Mouse (Mus musculus) T-cell, adult 2 months (primary cell): Measurements from ENCODE around the gene Lrba.

Experiments
- DNase-seq: peaks from one replicate; pipeline ENCODE4 v3.0.0; 2022; ENCODE audit warnings: low spot score

The Lrba gene

DNA sequence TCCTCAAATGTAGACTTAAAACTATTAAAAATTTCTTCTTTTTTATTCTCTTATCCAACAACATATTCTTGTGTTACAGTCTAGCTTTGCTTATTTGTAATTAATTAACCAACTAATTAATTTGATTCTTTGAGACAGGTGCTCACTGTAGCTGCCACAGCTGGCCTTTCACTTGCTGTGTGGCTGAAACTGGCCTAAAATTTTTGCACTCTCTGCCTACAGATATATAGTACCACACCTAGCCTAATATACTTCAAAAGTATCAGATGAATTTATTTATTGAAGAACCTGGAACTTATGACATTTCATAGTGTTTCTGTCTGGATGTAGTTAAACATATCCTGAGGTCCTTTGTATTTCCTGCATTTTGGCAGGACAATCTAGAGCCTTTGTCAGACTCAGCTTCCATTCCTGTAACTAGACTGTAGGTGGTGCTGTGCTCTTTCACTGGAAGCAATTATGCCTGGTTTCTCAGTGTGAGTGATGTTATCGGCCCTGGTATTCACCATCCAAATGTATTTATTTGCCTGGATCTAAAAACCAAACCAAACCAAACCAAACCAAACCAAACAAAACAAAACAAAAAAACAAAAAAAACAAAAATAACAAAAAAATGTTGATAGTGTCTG is 43.7 kb downstream of the Lrba start:
- no peak for DNase-seq

DNA sequence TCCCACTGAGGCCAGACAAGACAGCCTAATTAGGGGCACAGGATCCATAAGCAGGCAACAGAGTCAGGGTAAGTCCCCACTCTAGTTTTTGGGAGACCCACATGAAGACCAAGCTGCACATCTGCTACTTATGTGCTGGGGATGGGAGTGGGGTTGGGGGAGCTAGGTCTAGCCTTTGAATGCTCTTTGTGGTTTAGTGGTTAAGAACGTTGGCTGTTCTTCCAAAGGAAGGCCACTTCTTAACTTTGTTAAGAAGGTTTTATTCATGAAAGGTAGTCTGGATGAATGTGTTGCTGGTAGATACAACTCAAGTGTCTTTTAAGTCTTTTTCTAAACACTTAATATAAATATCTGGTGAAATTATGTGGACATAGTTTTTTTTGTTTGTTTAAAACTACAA is 51.2 kb downstream of the Lrba start:
- DNase-seq = no peak

DNA sequence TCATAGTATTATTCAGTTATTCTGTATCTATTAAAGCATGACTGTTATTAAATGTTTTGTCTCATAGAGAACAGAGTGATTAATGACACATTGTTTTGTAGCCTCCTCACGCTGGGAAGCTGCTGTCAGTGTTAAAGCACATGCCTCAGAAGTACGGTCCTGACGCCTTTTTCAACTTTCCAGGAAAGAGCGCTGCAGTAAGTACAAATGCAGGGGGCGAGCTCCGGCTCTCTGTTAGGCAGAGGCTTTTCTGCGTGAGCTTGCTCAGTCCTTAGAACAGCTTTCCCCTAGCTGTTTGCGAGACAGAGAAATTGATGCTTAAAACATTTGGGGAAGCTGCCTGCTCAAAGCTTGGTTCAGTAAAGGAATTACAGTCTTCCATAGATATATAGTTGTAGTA is 66.8 kb downstream of the Lrba start:
- no peak for DNase-seq

DNA sequence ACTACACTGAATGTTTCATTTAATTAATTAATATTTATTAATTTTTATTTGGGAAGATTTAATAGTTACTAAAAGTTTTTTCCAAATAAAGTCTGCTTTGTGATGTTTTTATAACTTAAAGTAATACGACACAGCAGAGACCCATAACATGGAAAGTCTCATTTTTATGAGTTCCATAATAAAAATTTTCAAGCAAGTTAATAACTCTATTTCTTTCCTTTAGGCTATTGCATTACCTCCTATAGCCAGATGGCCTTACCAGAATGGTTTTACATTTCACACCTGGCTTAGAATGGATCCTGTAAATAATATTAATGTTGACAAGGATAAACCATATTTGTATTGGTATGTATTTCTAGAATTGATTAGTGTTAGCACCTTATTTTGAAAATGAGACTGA is 70.4 kb downstream of the Lrba start:
- DNase-seq = no peak

DNA sequence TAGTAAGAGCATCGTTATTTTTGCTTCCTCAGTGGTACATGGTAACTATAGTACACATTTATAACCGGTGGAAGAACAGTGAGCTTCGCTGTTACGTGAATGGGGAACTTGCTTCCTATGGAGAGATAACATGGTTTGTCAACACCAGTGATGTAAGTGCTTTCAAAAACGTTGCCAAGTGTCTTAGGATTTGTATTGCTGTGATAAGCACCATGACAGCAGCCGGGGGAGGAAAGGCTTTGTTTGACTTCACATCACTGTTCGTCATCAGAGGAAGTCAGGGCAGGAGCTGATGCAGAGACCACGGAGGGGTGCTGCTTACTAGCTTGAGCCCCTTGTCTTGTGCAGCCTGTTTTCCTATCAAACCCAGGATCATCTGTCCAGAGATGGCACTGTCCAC is 71.7 kb downstream of the Lrba start:
- DNase-seq = no peak

DNA sequence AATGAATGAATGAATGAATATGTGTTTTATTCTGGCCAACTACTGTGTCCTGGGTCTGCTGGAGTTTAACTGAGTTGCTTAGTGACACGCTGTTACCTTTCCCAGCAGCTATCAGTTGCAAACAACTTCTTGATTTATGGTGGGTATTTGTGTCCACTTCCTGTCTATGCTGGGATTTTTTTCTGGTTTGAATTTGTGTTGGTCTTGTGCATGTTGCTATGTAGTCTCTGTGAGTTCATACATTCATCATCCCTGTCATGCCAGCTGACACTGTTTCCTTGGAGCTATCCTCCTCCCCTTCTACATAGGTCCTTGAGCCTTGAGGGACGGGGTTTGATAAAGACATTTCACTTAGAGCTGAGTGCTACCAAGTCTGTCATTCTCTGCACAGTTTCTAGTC is 84.4 kb downstream of the Lrba start:
- DNase-seq = no peak

DNA sequence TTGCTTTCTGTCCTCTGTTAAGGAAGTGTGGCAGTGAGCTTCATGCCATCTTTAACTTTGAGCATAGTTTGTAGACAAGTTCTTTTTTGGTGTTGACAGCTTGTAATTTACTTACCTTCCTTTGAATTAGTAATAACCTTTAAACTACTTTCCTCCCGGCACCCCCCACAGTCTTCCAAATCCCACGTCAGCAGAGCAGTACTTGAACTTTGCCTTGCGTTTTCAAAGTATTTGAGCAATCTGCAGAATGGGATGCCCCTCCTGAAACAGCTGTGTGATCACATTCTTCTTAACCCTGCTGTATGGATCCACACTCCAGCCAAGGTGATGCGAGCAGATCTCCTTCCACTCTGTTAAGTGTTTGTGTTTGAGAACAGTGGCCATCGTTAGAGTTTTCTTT is 85.7 kb downstream of the Lrba start:
- no peak for DNase-seq

DNA sequence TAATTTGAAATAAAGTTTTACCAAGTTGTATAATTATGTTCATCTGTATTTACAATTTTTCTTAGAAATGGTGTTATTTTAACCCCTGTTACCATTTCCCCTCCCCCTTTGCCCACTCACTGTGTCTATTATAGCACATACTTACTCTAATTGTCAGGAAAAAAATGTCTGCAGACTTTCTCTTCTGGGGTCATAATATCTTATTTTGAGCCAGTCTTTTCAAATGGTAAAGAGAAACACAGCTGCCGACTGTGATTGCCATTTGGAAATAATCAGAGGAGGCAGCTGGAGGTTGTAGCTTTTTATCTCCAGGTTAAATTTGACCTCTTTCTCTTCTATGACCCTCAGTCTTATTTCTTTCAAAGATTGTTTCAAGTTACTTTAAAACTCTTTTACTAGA is 86.9 kb downstream of the Lrba start:
- DNase-seq = no peak

DNA sequence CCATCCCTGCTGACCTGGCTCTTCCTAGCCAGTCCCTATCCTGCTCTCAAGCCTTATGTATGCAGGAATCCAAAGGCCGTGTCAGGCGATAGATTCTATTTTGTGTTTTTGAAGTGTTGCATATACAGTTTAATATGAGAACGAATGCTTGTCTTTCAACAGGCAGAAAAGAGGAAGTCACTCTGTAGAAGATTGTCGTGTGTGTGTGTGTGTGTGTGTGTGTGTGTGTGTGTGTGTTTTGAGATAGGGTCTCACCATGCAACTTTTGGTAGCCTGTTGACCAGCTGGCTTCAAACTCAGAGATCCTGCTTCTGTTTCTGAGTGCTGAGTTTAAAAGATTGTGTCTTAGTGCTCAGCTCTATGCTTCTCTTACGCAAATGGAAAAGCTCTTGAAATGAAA is 93.2 kb downstream of the Lrba start:
- no peak for DNase-seq

DNA sequence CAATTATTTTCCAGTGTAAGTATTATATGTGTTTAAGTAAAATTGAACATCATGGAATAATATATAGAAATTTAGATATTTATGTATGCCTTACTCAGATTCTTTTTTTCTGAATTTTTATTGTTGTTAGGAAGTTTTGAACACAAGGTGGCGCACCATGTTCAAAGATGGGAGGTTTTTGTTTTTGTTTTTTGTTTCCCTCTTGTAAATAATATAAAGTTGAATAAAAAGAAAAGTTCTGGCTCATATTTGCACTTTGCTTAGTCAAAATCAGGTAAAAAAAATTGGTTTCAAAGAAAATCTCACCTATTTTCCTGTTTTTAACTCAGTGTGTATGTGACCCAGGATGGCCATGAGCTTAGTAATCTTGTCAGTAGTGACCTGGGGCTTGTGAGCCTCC is 104.1 kb downstream of the Lrba start:
- no peak for DNase-seq

DNA sequence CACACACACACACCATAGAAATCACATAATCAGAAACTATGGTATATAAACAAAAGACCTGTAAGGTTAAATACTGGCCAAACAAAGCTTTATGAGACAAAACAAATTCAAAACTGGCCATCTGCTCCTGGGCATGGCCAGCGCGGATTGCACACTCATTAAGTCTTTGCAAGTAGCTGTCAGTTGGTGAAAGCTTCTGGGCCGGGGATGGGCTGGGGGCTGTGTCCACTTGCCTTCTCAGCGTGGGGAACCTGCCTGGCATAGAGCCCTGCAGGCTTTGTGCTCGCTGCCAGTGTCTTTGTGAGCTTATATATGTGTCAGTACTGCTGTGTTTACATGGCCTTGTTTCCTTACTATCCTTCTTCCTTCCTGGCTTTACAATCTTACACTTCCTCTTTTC is 118.8 kb downstream of the Lrba start:
- DNase-seq = no peak

DNA sequence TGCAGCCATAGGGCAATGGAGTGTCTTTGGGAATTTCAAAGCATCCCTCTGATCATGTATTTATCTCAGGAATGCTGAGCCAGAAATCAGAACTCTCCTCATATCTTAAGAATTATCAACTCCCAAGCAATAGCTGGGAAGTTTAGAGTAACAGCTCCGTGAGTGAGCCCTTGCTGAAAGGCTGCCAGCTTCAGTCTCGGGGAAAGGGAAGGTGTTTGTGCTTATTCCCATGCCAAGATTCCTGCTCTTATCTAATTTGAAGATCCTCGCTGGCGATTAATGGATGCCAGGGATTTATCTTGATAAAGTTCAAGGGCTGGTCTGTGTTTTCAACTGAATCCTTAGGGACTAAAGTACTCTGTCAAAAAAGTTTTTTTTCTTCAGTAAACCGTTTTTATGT is 138.0 kb downstream of the Lrba start:
- DNase-seq = no peak

DNA sequence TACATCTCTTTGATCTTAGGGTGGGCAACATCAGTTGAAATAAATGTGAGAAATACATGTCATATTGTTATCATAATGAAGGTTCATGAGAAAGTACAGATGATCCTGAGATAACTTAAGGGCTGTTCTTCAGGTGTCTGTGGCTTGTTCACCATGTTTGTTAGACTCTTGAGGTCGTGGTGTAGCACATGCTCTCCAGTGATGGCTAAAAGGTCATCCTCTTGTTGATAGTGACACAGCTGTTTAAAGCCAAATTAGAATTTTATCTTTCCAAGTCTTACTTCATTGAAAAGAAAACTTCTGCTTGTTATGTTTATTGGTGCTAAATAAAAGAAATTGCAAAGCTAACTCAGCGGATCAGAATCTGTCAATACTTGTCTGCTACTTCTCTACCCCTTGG is 147.0 kb downstream of the Lrba start:
- DNase-seq = no peak

DNA sequence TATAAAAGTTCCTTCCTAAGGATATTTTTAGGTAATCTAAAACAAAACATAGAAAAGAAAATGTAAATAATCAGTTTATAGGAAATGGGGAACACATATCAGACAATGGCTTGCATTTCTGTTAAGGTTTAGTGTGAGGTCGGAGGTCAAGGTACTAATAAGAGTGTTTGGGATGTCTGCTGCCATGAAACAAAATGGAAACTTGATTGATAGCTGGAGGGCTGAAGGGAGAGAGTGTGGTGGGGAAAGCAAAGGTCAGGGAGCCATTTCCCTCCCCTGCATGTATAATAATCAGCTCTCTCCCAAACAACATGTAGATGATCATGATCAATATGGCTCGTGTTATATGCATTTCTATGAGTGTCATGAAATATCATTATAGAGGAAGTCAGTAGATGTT is 150.8 kb downstream of the Lrba start:
- DNase-seq = no peak

DNA sequence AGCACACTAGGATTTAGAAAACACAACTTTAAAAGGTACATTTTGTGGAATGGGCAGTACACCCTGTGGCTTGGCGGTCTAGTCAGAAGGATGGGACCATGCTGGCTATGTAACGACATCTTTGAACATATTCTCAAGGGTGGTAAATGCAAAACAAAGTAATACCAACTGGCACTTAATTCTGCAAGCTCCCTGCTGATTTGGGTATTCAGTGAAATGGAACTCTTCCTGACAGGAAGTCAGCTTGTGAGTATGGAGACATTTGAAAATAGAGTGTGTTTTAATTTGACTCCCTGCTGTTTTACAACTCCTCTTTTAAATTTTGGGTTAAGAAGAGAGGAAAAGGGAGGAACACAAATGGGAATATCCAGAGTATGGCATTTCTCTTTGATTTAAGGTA is 158.1 kb downstream of the Lrba start:
- no peak for DNase-seq

DNA sequence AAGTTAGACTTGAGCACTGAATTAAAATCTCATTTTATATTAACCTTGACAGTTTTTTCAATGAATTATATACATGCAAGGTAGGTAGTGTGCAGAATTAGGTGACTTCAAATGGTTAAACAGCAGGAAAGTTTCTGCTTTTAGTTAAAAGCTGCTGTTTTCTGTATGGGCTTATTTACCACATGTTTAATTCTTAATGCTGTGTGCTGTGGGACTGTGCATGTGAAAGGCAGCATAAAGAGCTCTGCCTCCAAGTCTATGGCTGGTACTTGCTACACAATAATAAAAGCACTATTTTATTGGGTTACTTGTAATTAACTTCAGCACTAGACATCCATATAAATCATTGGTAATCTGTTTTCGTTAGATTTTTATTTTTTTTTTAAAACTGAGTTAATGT is 160.6 kb downstream of the Lrba start:
- no peak for DNase-seq

DNA sequence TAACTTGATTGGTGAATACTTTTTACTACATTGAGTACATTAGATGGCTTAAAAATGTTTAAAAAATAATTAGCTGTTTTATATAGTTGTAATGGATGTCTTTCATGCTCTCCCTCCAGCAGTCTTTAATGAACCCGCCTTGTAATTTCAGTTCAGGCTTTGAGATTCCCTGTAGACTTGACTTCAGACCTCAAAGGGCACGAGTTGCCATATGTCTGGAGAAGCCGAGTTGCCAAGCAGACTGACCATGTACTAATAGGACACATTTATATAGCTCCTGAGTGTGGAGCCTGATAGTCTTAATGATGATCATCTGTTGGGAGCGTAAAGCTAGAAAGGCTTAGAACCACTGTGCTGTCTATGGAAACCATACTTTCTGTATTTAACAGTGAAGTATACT is 161.8 kb downstream of the Lrba start:
- DNase-seq = no peak

DNA sequence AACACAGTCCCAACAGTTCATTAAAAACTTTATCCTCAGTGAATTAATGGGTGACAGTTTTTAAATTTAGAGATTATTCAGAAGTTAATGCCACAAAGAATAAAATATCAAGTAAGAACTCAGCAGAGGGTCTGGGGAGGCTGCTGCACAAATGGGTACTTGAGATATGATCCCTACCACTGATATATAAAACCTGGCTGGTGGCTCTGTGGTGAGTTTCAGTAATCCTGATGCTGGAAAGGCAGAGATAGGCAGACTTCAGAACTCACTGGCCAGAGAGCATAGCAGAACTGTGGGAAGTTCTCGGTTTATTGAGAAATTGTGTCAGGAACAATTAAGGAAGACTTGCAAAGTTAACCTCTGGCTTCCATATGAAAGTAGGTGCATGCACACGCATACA is 199.3 kb downstream of the Lrba start:
- no peak for DNase-seq

DNA sequence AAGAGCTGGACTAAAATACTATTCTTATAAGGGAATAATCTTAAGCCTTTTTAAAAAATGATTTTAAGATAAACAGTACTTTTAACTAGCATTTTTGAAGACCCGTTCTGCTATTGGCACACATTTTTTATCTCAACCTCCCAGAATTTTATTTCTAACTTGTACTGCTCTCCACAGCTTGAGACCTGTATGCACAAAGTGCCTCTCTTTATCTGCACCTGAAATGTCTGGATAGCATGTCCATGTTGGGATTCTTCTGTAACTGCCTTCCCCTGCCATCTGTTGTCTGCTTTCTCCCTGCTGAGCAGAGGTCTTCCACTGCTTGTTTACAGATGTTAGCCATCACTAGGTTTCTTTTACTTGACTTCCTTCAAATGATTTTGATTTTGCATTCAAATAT is 202.3 kb downstream of the Lrba start:
- no peak for DNase-seq

DNA sequence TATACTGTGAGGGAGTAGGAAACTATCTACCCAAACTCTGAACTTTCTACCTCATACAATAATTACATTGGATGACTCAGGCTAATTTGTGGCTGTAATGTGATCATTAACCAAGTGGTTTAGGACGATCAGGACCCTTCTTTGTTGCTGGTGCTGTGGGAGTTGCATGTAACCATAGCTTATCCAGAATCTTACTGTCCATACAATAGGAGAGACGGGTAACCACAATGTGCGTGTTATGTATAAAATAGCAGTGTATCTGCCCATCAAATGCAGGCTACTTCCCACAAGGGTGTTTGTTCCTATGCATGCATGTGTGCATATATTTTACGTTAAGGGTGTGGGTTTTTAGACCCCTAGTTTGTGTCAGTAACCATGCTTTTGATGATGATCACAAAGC is 219.0 kb downstream of the Lrba start:
- no peak for DNase-seq

DNA sequence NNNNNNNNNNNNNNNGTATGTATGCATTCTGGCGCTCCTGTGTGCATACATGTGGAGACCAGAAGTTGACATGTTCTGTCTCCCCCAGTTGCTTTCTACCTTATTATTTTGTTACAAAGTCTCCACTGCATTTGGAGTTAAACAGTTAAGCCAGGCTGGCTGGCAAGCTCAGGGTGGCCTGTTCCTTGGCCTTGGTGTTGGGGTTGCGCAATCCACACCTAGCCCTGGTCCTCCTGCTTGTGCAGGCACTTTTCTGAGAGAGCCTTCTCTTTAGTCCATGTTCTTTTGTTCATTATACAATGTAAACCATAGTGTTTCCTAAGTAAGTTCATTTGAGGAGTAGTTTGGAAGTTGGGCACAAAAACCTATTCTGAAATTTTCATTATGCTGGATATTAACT is 226.7 kb downstream of the Lrba start:
- no peak for DNase-seq

DNA sequence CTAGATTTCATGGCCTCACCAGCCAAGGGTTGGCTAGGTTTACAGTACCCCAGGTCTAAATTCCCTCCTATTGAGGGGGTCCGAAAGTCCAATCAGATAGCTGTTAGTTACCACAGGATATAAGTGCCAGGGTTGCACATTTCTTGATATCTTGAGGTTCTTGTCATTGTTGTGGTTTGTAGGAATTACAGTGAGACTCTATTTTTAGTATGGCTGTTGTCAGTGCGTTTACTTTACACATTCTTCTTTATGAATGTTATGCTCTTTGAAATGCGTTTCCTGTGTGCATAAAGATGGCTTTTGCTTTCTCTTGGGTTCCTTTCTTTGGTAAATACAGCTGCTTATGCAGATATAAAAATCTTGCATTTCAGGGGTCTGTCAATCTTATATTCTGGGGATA is 237.1 kb downstream of the Lrba start:
- DNase-seq = no peak

DNA sequence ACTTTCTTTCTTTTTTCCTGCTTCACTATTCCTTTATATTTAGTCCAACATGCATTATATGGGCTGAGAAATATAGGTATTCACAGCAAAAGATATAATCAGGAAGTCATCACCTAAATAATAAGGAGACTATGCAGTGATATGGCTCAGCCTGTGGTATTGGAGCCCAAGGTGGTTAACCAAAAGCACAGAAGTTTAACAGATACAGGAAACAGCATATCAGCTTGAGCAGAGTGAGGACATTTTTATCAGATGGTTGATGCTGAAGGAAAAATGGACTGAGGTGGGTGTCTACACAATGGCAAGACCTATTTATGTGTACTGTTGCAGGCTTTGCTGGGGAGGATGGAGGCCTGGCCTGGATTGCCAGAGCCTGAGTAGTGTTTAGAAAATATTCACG is 265.5 kb downstream of the Lrba start:
- no peak for DNase-seq

DNA sequence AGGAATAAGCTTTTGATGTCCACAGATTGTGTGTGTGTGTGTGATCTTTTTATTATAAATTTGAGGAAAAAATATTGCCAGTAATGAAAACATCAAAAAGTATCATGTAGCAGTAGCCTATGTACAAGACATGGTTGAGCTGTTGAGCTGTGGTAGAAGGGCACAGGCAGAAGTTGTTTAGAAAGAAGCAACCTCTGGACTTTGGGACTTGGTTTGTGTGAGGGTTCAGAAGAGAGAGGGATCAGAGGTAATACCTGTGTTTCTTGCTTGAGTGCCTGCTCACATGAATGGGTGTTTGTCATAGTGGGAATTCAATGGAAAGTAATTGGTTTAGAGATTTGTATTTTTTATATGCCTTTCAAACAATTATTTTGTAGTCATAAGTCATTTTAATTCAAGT is 276.1 kb downstream of the Lrba start:
- DNase-seq = no peak

DNA sequence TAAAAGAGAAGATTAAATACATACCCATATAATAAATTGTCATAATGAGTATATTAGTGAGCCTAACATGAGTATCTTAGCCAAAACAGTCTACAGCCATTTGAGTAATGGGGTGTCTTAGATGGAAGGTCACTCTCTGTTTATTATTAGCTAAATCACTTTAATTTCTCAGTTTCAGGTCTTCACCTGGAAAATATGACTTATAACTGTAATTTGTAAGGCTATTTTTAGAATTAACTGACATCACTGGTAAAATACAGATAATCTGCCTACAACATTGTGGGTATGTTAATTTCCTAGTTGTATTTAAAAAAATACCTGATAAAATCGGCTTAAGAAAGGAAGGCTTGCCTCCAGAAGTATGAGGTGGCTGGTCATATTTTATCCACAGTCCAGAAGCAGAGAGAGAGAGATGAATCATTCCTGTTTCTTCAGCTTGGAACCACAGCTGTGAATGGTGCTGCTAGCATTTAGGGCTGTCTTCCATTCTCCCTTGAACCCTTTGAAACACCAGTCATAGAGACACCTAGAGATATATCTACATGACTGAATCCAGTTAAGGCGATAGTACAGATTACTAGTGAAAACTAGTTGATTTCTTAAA is 294.1 kb downstream of the Lrba start:
- DNase-seq = no peak
